Mouse (Mus musculus): ENCODE measurements around the gene Mier1. TPM values are rescaled to one million over a fixed set of nuclear protein-coding genes. Genes with fewer than 3 reads are reported as not detected.

Gene Mier1
- polyA plus RNA-seq, 1 experiment from 2014 or later: 37.1 TPM

DNA sequence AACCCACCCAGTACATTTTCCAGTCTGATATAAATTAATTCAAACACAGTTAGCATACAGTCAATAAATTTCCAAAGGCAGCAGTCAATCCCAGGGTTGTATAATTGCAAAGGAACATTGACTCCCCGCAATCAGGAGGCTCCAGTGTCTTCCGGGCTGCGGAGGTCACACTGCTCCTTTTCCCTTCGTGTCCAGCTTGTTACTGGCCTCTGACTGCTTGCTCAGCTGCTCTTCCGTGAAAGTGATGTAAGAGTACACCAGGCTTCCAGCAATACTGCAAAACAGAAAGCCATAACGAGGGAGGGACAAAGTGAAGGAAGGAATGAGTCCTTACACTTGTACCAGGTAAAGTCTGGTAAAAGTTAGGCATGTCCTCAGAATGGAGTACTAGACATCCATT, 59.3 kb downstream of the Mier1 start:
- no peak overlapping the region for H3K4me3 ChIP-seq
- 80% methylated on average over 6 of the region's 6 CpGs for WGBS
- H3K27ac ChIP-seq: no peak overlapping the region
- H3K27me3 ChIP-seq: no peaks in the 10 kb centered on the region
- peaks cover 37% of the 10 kb centered on the region for H3K36me3 ChIP-seq
- H3K9ac ChIP-seq: no peak overlapping the region
- H3K4me1 ChIP-seq (replicated peaks): peaks cover under 1% of the 10 kb centered on the region; the same call in 1 of the 2 replicates
- no peaks in the 10 kb centered on the region for H3K9me3 ChIP-seq
- no peak overlapping the region for H3K4me2 ChIP-seq
- ATAC-seq (ENCODE audit: low FRiP score): no peak

DNA sequence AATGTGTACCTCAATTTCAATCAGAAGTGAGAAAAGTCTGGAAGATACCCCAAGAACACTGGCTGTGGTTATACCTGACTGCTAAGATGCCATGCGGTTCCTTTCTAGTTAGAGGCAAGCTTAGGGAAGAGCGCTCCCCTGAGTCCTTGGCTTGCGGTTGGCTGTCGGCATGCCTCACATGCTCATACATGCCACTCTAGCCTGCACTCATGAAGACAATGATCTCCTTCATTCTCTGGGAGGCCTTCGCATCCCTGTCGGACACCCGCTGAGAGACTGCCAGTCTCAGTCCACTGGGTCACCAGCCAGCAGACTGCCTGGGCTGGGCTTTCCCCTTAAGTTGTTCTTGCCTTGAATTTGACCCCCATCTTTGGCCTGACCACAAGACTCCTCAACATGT, 59.8 kb downstream of the Mier1 start:
- peaks cover 5% of the 10 kb centered on the region; the same call in 1 of the 2 replicates for H3K4me1 ChIP-seq (replicated peaks)
- H3K36me3 ChIP-seq: peaks cover 37% of the 10 kb centered on the region
- H3K9ac ChIP-seq: no peak overlapping the region
- H3K27ac ChIP-seq: no peak overlapping the region
- ATAC-seq (ENCODE audit: low FRiP score): no peak
- no peaks in the 10 kb centered on the region for H3K27me3 ChIP-seq
- H3K4me3 ChIP-seq: no peak overlapping the region
- WGBS: 84% methylated on average over 7 of the region's 7 CpGs
- no peaks in the 10 kb centered on the region for H3K9me3 ChIP-seq
- no peak overlapping the region for H3K4me2 ChIP-seq

DNA sequence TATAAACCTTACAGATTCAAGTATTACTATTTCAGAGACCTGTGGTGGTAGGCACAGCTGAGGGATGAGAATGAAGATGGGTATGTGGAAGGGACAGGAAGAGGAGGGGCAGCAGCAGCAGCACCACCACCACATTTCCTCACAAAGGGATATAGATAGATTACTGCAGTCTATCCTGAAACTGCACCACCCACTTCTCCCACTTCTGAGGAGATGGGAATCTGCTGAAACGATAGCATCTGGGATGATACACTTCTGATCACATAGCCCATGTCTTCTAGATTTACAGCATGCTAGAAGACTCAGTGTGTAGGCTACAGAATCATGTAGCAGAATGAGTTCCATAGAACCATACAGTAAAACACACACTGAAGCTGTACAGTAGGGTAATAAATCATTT, 63.5 kb downstream of the Mier1 start:
- no peak overlapping the region for H3K27ac ChIP-seq
- H3K27me3 ChIP-seq: no peaks in the 10 kb centered on the region
- H3K9me3 ChIP-seq: no peaks in the 10 kb centered on the region
- H3K4me1 ChIP-seq (replicated peaks): peaks cover 20% of the 10 kb centered on the region
- H3K4me2 ChIP-seq: no peak overlapping the region
- H3K36me3 ChIP-seq: peaks cover 19% of the 10 kb centered on the region
- no peak for ATAC-seq (ENCODE audit: low FRiP score)
- no peak overlapping the region for H3K9ac ChIP-seq
- no peak overlapping the region for H3K4me3 ChIP-seq
- 94% methylated on average over 1 of the region's 1 CpGs for WGBS

DNA sequence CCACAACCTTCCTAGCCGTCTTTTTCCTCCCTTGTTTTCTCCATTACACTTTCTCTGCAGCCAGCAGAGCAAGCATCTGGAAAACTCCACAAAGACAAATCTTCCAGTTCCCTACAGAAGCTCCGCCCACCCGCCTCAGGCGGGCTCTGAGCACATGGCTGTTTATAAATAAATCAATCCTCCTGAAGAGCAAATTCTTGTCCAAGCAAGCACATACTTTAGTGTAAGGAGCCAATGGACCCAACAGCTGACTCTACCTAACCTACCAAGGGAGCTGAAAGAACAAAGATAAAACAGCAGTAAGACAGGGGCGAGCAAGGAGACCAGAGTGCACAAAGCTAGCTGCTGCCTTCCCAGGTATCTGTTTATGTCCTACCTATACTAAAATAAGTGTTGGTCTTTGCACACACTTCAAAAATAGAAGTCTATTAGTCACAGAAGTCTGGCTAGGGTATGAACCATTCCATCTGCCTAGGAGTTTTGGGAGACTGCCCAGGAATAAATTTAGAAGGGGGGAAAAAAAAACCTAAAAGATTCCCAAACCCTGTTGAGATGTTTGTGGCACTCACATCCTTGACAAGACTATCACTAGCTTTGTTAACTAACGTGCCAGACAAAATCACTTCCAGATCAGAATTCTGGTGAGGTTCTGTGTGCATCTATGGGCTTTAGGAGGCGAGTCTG, 64.6 kb downstream of the Mier1 start:
- Histone ChIP-seq H3K4me3 (no peak overlapping the region), H3K4me1 (replicated peaks) (peaks cover 20% of the 10 kb centered on the region), H3K4me2 (no peak overlapping the region), H3K36me3 (peaks cover 21% of the 10 kb centered on the region), H3K27me3 (no peaks in the 10 kb centered on the region), H3K9ac (no peak overlapping the region), H3K9me3 (no peaks in the 10 kb centered on the region), H3K27ac (no peak overlapping the region)
- 82% methylated on average over 7 of the region's 7 CpGs for WGBS
- ATAC-seq (ENCODE audit: low FRiP score): no peak

DNA sequence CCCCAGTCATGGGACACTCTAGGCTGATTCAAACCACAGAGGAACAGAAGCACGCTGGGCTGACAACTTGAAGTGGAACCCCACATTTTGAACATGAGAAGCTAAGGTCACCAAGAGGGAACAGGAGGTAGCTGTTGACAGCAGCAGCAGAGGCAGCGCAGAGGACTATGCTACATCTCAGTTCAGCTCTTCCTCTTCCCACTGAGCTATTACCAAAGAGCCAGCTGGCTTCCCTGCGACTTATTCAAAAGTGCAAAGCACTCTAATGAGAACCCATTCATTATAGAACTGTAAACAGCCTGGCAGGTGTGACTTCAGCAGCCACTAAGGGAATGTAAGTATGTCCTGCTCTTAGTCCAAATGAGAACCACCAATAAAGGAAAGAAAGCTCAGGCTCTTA, 65.4 kb downstream of the Mier1 start:
- peaks cover 20% of the 10 kb centered on the region for H3K4me1 ChIP-seq (replicated peaks)
- H3K27ac ChIP-seq: no peak overlapping the region
- no peak overlapping the region for H3K4me3 ChIP-seq
- no peak overlapping the region for H3K9ac ChIP-seq
- no peak overlapping the region for H3K4me2 ChIP-seq
- 48% methylated on average over 3 of the region's 3 CpGs for WGBS
- no peaks in the 10 kb centered on the region for H3K27me3 ChIP-seq
- no peak for ATAC-seq (ENCODE audit: low FRiP score)
- H3K36me3 ChIP-seq: peaks cover 18% of the 10 kb centered on the region
- H3K9me3 ChIP-seq: no peaks in the 10 kb centered on the region

DNA sequence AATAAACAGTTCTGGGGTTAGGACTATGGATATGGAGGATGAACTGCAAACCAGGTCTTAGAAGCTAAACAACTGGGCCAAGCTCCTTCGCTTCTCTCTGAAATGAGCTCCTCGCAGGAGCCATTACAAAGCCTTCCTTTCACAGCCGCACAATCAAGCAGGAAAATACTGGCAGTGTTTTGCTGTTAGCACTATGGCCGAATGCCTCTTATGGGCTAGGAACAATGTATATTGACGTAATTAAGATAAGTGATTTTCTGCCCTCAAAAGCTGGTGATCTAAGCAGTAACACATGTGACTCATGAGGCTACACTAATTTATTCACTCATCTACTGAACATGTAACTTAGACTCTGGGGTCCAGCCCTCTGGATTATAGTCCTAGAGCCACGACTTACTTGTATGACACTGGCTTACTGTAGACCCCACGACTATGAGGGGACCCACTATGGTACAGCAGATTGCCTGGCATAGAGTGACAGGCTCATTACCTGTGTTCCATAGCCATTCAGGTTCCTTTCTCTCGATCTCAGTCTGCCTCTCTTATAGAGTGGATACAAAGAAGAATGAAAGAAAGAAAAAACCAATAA, 66.2 kb downstream of the Mier1 start:
- Histone ChIP-seq H3K27ac (no peak overlapping the region), H3K4me1 (replicated peaks) (peaks cover 20% of the 10 kb centered on the region), H3K9me3 (no peaks in the 10 kb centered on the region), H3K36me3 (peaks cover 23% of the 10 kb centered on the region), H3K27me3 (no peaks in the 10 kb centered on the region), H3K9ac (no peak overlapping the region), H3K4me2 (no peak overlapping the region), H3K4me3 (no peak overlapping the region)
- no peak; the same call in 1 of the 2 replicates for ATAC-seq (ENCODE audit: low FRiP score)
- 55% methylated on average over 8 of the region's 8 CpGs for WGBS

DNA sequence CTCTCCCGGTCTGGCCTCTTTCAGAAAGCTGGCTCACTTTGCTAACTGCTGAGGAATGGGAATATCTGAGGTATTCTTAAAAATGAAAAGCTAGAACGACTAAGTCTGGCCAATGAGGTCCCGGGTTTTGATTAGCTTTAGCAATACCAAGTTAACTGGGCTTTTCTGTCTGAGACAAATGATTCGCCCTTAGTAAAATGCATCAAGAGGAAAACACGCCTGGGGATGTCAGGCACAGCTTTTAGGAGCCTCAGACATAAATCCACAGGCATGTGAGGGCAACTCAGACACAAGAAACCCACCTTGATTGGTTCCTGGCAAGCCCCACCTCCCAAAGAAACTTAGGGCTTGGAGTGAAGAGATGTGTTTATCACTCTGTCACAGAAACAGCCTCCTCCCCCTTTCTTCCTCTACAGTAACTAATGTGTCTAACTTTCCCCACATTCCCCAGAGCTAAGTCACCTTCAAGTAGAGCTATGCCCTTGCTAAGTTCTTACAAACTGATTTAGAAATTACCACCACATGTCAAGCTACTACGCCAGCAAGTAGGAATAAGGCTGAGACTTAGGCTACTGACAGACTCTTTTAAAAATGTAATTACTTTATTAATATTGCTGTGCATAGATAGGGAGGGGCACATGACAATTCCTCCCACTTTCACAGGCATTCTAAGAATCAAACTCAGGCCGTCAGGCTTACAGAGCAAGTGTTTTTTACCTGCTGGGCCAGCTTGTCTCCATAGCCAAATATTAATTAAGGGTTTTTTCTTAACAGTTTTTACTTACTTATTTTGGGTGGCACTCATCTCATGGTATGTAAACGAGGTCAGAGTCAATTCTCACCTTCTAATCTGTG, 74.8 kb downstream of the Mier1 start:
- no peak overlapping the region for H3K9ac ChIP-seq
- WGBS: 93% methylated on average over 8 of the region's 8 CpGs
- H3K27ac ChIP-seq: no peak overlapping the region
- no peaks in the 10 kb centered on the region for H3K27me3 ChIP-seq
- H3K9me3 ChIP-seq: no peaks in the 10 kb centered on the region
- H3K4me1 ChIP-seq (replicated peaks): no peaks in the 10 kb centered on the region
- no peak overlapping the region for H3K4me3 ChIP-seq
- no peak for ATAC-seq (ENCODE audit: low FRiP score)
- no peak overlapping the region for H3K4me2 ChIP-seq
- H3K36me3 ChIP-seq: peaks cover 65% of the 10 kb centered on the region

DNA sequence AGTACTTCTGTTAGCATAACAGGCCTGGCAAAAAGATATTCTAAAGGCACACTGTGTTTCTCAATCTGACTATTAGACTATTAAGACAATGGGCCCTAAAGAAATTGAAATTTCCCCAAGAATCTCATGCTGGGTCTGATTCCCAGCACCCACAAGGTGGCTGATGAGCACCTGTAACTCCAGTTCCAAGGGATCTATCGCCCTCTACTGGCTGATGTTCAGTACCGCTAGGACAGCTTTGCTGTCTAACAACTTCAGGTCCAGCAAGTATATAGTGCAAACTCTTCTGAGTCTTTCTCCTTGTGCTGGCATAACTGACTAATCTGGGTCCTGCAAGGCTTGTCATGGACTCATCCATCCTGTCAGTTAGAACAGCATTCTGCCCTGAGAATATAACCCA, 78.2 kb downstream of the Mier1 start:
- Histone ChIP-seq H3K27me3 (no peaks in the 10 kb centered on the region), H3K4me2 (no peak overlapping the region), H3K36me3 (peaks cover 61% of the 10 kb centered on the region), H3K27ac (no peak overlapping the region), H3K4me3 (no peak overlapping the region), H3K9ac (no peak overlapping the region), H3K4me1 (replicated peaks) (no peaks in the 10 kb centered on the region), H3K9me3 (no peaks in the 10 kb centered on the region)
- no peak for ATAC-seq (ENCODE audit: low FRiP score)
- WGBS: 82% methylated on average over 2 of the region's 2 CpGs

DNA sequence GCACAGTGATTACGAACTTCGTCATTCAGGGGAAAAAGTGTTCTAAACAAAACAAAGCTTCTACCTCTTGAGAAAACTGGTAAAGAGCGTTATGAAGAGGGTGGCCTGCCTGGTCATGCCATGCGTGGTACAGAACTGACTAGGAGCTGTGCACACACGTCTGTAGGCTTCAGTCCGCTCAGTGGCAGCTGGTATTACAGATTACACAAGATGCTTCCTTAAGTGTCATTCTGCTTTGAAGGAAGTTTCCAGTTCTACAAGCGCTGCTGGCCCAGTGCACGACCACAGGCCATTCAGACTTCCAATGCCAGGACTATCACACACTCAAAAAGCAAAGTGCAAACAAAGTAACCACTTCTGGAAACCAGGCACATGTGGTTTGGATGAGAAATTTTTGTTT, 83.2 kb downstream of the Mier1 start:
- Histone ChIP-seq H3K27me3 (no peaks in the 10 kb centered on the region), H3K4me3 (no peak overlapping the region), H3K27ac (no peak overlapping the region), H3K36me3 (peaks cover 44% of the 10 kb centered on the region), H3K4me1 (replicated peaks) (no peaks in the 10 kb centered on the region), H3K9me3 (no peaks in the 10 kb centered on the region), H3K9ac (no peak overlapping the region), H3K4me2 (no peak overlapping the region)
- no peak for ATAC-seq (ENCODE audit: low FRiP score)
- 92% methylated on average over 8 of the region's 8 CpGs for WGBS

DNA sequence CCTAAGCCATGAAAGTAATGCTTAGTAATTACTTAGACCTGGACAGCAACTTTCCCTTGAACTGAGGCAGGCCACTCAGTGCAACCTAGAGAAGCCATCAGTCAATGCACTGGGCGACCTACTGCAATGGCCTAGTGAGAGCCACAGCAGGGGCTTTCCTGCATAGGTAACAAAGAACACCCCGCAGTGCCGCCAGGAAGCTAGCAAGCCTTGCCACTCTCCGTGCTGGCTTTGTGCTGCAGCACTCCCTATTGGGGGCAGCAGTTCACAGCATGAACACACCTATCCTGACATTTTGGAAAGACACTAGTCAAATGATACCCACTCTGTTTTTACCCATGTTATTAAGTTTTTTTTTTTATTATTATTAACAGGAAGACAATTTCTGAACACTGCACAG, 84.9 kb downstream of the Mier1 start:
- Histone ChIP-seq H3K4me3 (no peak overlapping the region), H3K9me3 (no peaks in the 10 kb centered on the region), H3K27me3 (no peaks in the 10 kb centered on the region), H3K36me3 (peaks cover 33% of the 10 kb centered on the region), H3K9ac (no peak overlapping the region), H3K27ac (no peak overlapping the region), H3K4me2 (no peak overlapping the region), H3K4me1 (replicated peaks) (no peaks in the 10 kb centered on the region)
- no peak for ATAC-seq (ENCODE audit: low FRiP score)
- WGBS: 45% methylated on average over 4 of the region's 4 CpGs

DNA sequence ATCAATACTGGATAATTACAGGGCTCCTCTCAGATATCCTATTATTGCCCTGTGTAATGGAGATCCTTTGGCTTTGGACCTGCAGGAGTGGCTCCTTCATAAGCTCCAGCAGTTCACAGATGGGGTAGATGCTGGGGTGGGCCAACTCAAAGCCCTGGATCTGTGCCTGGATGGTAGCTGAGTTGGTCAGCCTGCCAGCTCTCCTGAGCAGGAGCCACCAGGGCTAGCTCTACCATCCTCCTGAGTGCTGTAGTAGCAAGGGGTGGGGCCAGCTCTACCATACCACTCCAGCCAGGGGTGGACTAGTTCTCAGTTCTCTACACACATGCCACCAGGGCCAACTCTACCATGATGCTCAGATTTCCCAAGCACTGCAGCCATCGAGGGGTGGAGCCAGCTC, 85.9 kb downstream of the Mier1 start:
- Histone ChIP-seq H3K27ac (no peak overlapping the region), H3K9ac (no peak overlapping the region), H3K9me3 (no peaks in the 10 kb centered on the region), H3K4me1 (replicated peaks) (no peaks in the 10 kb centered on the region), H3K36me3 (peaks cover 41% of the 10 kb centered on the region), H3K4me3 (no peak overlapping the region), H3K4me2 (no peak overlapping the region), H3K27me3 (no peaks in the 10 kb centered on the region)
- ATAC-seq (ENCODE audit: low FRiP score): no peak
- WGBS: 89% methylated on average over 1 of the region's 1 CpGs

DNA sequence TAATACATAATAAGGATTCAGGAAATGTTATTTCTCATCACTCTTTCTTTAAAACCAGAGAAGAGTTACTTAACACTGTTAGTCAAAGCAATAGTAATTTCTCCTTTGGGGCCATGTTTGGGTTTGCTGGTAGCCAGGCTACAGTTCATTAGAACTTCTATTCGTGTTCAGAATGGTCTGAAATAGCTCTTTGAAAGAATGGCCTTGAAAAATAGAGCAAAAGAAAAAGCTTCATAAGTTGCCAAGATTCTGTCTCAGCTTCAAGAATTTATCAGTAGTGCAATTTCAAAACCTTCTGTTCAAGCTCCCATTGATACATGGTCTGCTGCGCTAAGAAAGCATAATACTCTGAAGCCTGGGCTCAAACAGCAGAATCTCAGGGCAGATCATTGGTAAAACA, 89.5 kb downstream of the Mier1 start:
- Histone ChIP-seq H3K27ac (no peak overlapping the region), H3K9ac (no peak overlapping the region), H3K9me3 (no peaks in the 10 kb centered on the region), H3K27me3 (no peaks in the 10 kb centered on the region), H3K4me3 (no peak overlapping the region), H3K4me2 (no peak overlapping the region), H3K4me1 (replicated peaks) (no peaks in the 10 kb centered on the region), H3K36me3 (peaks cover 54% of the 10 kb centered on the region)
- 75% methylated on average over 2 of the region's 2 CpGs for WGBS
- no peak for ATAC-seq (ENCODE audit: low FRiP score)

All from hindbrain, embryonic 13.5 days (tissue).